Mouse (Mus musculus) forebrain, embryonic 11.5 days (tissue): ENCODE data around the gene Ewsr1. TPM values are rescaled to one million over a fixed set of nuclear protein-coding genes. Genes with fewer than 3 reads are reported as not detected.

ENCODE experiments used
- ATAC-seq: fragments of 200-750 bp; cut with Nextera tagmentation; replicated peaks from 2 replicates; pipeline ENCODE4 v1.8.0; 2017; ENCODE audit warnings: moderate TSS enrichment; ENCODE audit not compliant: low FRiP score
- DNase-seq: peaks from one replicate; pipeline ENCODE4 v3.0.0-alpha.2; 2017; ENCODE audit warnings: low spot score
- H3K27ac ChIP-seq: fragments of 300-500 bp; sonication (generic); 2 replicates; pipeline ENCODE4 v1.5.1; 2014; ENCODE audit warnings: low read depth, low read length
- H3K27me3 ChIP-seq: fragments of 300-500 bp; sonication (generic); 2 replicates; pipeline ENCODE4 v1.6.1; 2014; ENCODE audit warnings: mild to moderate bottlenecking, low read length, mixed read lengths; ENCODE audit not compliant: control insufficient read depth, insufficient read depth
- H3K36me3 ChIP-seq: fragments of 300-500 bp; sonication (generic); 2 replicates; pipeline ENCODE4 v1.6.1; 2014; ENCODE audit warnings: mild to moderate bottlenecking, low read length, moderate library complexity, mixed read lengths; ENCODE audit not compliant: control insufficient read depth, insufficient read depth
- H3K4me1 ChIP-seq: fragments of 300-500 bp; sonication (generic); replicated peaks from 2 replicates; pipeline ENCODE4 v1.6.1; 2014; ENCODE audit warnings: low read length, mixed read lengths; ENCODE audit not compliant: control insufficient read depth, insufficient read depth
- H3K4me2 ChIP-seq: fragments of 300-500 bp; sonication (generic); 2 replicates; pipeline ENCODE4 v1.6.1; 2014; ENCODE audit warnings: low read depth, mild to moderate bottlenecking, low read length, moderate library complexity, mixed read lengths; ENCODE audit not compliant: severe bottlenecking
- H3K4me3 ChIP-seq: fragments of 300-500 bp; sonication (generic); 2 replicates; pipeline ENCODE4 v1.5.1; 2014; ENCODE audit warnings: low read depth, low read length
- H3K9ac ChIP-seq: fragments of 300-500 bp; sonication (generic); 2 replicates; pipeline ENCODE4 v1.6.1; 2014; ENCODE audit warnings: low read length
- H3K9me3 ChIP-seq: fragments of 300-500 bp; sonication (generic); 2 replicates; pipeline ENCODE4 v1.6.1; 2016; ENCODE audit warnings: low read length, mixed read lengths; ENCODE audit not compliant: control insufficient read depth
- WGBS: fragments of 180-500 bp; shearing (Covaris S2); extraction: QIAGEN DNeasy Blood & Tissue Kit; methylation state at CpG from one replicate; pipeline ENCODE4 v1.1.7; 2014; 5-methylcytosine and 5-hydroxymethylcytosine counted together
- polyA plus RNA-seq: library from polyadenylated mRNA; unstranded; fragments of >200 nt; fragmentation: Nextera tagmentation; extraction: Ambion mirVana; gene quantifications from 2 replicates; pipeline ENCODE4 v1.2.1, GENCODE M21; 2014

Ewsr1 gene
- polyA plus RNA-seq, 1 experiment from 2014 or later: 509 TPM

GRCm38 (mm10) chr11:5046321-5046926 lies 52.6 kb downstream of the Ewsr1 start:
- ATAC-seq: no peak
- DNase-seq: no peak
- WGBS: 52% methylated on average over 12 of the region's 12 CpGs

GRCm38 (mm10) chr11:5042645-5043381 lies 56.3 kb downstream of the Ewsr1 start:
- DNase-seq (no peak), ATAC-seq (no peak)
- Histone ChIP-seq H3K4me2 (no peak overlapping the region), H3K4me3 (no peak overlapping the region), H3K36me3 (peaks cover 6% of the 10 kb centered on the region; the same call in 1 of the 2 replicates), H3K9ac (no peak overlapping the region), H3K27ac (no peak overlapping the region), H3K27me3 (no peaks in the 10 kb centered on the region), H3K9me3 (no peaks in the 10 kb centered on the region), H3K4me1 (no peaks in the 10 kb centered on the region)
- WGBS: 89% methylated on average over 8 of the region's 8 CpGs

More at GRCm38 (mm10) chr11:5046321-5046926, 52.6 kb downstream of the Ewsr1 start:
- no peak overlapping the region for H3K9ac ChIP-seq
- H3K4me2 ChIP-seq: no peak overlapping the region
- H3K4me1 ChIP-seq: no peaks in the 10 kb centered on the region
- H3K27ac ChIP-seq: no peak overlapping the region
- H3K9me3 ChIP-seq: no peaks in the 10 kb centered on the region
- H3K36me3 ChIP-seq: peaks cover 4% of the 10 kb centered on the region; the same call in 1 of the 2 replicates
- H3K27me3 ChIP-seq: no peaks in the 10 kb centered on the region
- H3K4me3 ChIP-seq: no peak overlapping the region

- Histone ChIP-seq H3K4me3 (no peak overlapping the region), H3K9ac (no peak overlapping the region), H3K36me3 (peaks cover 6% of the 10 kb centered on the region; the same call in 1 of the 2 replicates), H3K9me3 (no peaks in the 10 kb centered on the region), H3K4me2 (no peak overlapping the region), H3K27ac (no peak overlapping the region), H3K27me3 (no peaks in the 10 kb centered on the region), H3K4me1 (no peaks in the 10 kb centered on the region)
- WGBS: 87% methylated on average over 18 of the region's 18 CpGs
- DNase-seq: no peak
- no peak for ATAC-seq
Measured at GRCm38 (mm10) chr11:5041144-5041780, 57.8 kb downstream of the Ewsr1 start.

GRCm38 (mm10) chr11:5040585-5040984 lies 58.5 kb downstream of the Ewsr1 start:
- no peak overlapping the region for H3K4me3 ChIP-seq
- ATAC-seq (no peak), DNase-seq (no peak)
- no peaks in the 10 kb centered on the region for H3K9me3 ChIP-seq
- H3K9ac ChIP-seq: no peak overlapping the region
- H3K4me2 ChIP-seq: no peak overlapping the region
- no peaks in the 10 kb centered on the region for H3K27me3 ChIP-seq
- no peaks in the 10 kb centered on the region for H3K4me1 ChIP-seq
- H3K27ac ChIP-seq: no peak overlapping the region
- WGBS: 92% methylated on average over 5 of the region's 5 CpGs
- H3K36me3 ChIP-seq: peaks cover 6% of the 10 kb centered on the region; the same call in 1 of the 2 replicates

DNA sequence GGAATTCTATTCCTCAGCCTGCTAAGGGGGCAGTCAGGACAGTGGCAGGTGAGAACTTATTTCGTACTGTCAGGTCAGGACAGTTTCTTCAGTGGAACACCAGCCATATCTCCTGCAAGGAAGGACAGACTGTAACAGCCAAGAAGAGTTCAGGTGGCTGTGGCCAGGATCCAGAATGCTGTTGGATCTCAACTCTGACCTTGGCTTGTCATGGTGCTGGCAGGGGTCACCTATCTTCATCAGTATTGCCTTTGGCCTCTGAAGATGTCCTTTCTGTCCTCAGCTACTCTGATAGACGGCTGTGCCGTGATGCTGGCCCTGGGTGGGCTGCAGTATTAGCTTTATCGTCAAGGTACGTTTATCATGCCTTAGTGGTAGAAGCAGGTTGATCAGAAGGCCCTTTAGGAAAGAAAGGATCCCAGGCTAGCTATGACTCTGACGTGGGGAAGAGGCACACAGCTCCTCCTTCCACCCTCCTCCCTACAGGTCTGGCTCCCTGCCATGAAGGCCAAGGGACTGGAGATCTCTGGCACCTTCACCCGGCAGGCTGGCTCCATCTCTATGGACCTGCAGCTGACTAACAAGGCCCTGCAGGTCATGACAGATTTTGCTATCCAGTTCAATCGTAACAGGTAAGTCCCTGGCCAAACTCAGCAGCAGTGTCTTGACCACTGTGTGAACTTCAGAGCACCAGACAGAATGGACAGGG lies 61.8 kb downstream of the Ewsr1 start:
- Histone ChIP-seq H3K9ac (no peak overlapping the region), H3K9me3 (no peaks in the 10 kb centered on the region), H3K4me1 (no peaks in the 10 kb centered on the region), H3K27ac (no peak overlapping the region), H3K27me3 (no peaks in the 10 kb centered on the region), H3K4me3 (no peak overlapping the region), H3K4me2 (no peak overlapping the region), H3K36me3 (peaks cover 6% of the 10 kb centered on the region; the same call in 1 of the 2 replicates)
- no peak for DNase-seq
- ATAC-seq: no peak
- WGBS: 90% methylated on average over 8 of the region's 8 CpGs

DNA sequence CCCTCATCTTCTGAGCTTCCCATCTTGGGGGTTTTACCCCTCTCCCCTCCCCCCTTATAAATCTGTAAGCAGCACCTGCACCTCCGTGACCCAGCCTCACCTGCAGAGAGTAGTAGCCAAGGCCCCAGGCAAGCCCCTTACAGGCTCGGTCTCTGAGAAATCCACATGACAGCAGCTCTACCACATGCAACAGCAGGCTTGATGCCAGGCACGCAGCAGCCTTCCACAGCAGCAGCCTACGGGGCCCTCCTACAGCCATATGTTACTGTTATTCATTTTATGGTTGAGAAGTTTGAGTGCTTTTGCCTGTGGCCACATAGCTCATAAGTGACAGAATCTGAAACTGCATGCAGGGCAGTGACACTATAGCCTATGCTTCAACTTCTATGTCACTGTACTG lies 63.6 kb downstream of the Ewsr1 start:
- 93% methylated on average over 4 of the region's 4 CpGs for WGBS
- Histone ChIP-seq H3K36me3 (peaks cover 2% of the 10 kb centered on the region; the same call in 1 of the 2 replicates), H3K9ac (no peak overlapping the region), H3K27me3 (no peaks in the 10 kb centered on the region), H3K4me2 (no peak overlapping the region), H3K27ac (no peak overlapping the region), H3K4me3 (no peak overlapping the region), H3K4me1 (no peaks in the 10 kb centered on the region), H3K9me3 (no peaks in the 10 kb centered on the region)
- no peak for ATAC-seq
- no peak for DNase-seq

GRCm38 (mm10) chr11:5033136-5033535 lies 65.9 kb downstream of the Ewsr1 start:
- 96% methylated on average over 3 of the region's 3 CpGs for WGBS
- no peak overlapping the region for H3K4me3 ChIP-seq
- no peaks in the 10 kb centered on the region for H3K36me3 ChIP-seq
- no peaks in the 10 kb centered on the region for H3K9me3 ChIP-seq
- no peak overlapping the region for H3K27ac ChIP-seq
- no peak overlapping the region for H3K4me2 ChIP-seq
- H3K9ac ChIP-seq: no peak overlapping the region
- ATAC-seq: no peak
- no peaks in the 10 kb centered on the region for H3K4me1 ChIP-seq
- DNase-seq: no peak
- H3K27me3 ChIP-seq: no peaks in the 10 kb centered on the region

GRCm38 (mm10) chr11:5032706-5033105 lies 66.4 kb downstream of the Ewsr1 start:
- WGBS: 97% methylated on average over 10 of the region's 10 CpGs
- no peaks in the 10 kb centered on the region for H3K4me1 ChIP-seq
- H3K36me3 ChIP-seq: no peaks in the 10 kb centered on the region
- no peaks in the 10 kb centered on the region for H3K9me3 ChIP-seq
- ATAC-seq (no peak), DNase-seq (no peak)
- no peak overlapping the region for H3K9ac ChIP-seq
- H3K4me3 ChIP-seq: no peak overlapping the region
- no peaks in the 10 kb centered on the region for H3K27me3 ChIP-seq
- no peak overlapping the region for H3K4me2 ChIP-seq
- no peak overlapping the region for H3K27ac ChIP-seq
